Mouse (Mus musculus): ENCODE data around the gene Mvb12a.

The Mvb12a gene

GRCm38 (mm10) chr8:71591471-71592373, 49.0 kb downstream of the Mvb12a start, which contains the start of gene Pgls:
Gene Pgls, plus strand, starts transcription at chr8:71592176.
- in situ Hi-C loops (cut with MseI, MboI), result no loop called here

GRCm38 (mm10) chr8:71592374-71593170, 49.9 kb downstream of the Mvb12a start:
- in situ Hi-C loops (cut with MseI, MboI), result no loop called here

DNA sequence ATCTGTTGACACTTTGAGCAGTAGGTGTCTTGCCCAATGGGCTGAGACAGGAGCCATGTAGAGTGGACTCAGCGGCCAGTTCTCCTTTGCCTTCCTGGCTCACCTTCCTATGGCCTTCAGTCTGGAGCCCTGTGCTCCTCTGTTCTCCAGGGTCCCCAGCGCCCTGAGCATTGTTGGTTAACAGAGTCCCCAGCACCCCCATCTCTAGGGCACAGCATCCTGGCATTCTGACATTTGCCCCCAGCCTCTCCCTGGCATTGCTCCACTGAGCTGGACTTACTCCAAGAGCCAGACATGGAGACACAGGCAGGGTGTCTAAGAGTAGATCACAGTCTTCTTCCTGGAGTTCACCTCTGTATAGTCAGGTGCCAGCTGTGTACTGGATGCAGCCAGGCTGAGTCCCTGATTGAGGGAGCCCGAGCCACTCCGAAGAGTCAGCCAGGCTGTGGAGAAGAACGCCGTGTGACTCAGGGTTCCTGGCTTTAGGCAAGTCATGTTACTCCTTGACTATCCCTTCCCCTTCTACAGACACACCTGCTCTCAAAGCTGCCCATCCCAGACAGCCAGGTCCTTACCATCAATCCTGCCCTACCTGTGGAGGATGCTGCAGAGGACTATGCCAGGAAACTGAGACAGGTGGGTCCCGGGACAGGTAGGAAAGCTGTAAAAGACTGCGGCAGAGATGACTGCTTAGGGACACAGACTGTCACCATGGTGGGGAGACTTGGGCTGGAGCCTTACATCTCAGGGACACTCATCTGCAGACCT, 51.0 kb downstream of the Mvb12a start:
- in situ Hi-C loops (cut with MseI, MboI), result no loop called here

DNA sequence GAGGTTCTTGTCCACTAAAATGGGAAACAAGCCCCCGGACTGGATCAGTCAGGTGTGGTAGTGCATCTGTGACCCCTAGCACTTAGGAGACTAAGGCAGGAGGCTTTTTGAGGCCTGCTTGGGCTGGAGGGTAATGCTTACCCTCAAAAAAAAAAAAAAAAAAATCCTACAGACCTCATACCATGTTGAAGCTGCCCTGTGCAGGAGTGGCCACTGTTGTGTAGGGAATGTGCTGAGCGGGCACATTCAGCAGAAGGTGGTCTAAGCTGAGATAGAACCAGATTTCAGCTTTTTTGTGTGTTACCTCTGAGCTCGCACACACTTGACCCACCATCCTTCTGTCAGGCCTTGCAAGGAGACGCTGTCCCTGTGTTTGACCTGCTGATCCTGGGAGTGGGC, 51.6 kb downstream of the Mvb12a start:
- in situ Hi-C loops (cut with MseI, MboI), result no loop called here

- in situ Hi-C loops (cut with MseI, MboI), result loop anchor here in 1 of 2 experiments (5.0 kb wide), 1 partner anchor 34 kb away; no protein-coding TSS in a partner anchor
Measured at GRCm38 (mm10) chr8:71595862-71596261, 53.1 kb downstream of the Mvb12a start.

DNA sequence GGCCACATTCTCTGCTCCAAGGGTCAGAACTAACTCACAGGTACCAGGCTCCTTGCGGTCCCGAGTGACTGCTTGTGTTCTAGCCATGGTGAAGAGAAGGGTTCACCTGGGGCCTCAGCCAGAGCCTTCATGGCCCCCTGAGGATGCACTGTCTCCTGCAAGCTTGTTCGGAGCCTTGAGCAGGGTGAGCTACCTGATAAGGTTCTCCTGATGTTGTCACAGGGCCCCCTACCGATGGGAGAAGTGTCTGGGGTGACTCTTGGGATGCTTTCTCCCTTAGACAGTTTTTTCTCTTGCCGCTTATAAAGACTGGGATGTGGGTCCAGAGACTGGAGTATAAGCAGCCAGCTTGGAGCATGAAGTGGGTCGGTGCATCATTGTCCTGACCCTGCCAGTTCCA, 53.7 kb downstream of the Mvb12a start:
- in situ Hi-C loops (cut with MseI, MboI), result loop anchor here in 1 of 2 experiments (5.0 kb wide), 1 partner anchor 34 kb away; no protein-coding TSS in a partner anchor

- in situ Hi-C loops (cut with MseI, MboI), result loop anchor here in 1 of 2 experiments (5.0 kb wide), 1 partner anchor 34 kb away; no protein-coding TSS in a partner anchor
Measured at GRCm38 (mm10) chr8:71596798-71597197, 54.1 kb downstream of the Mvb12a start.

GRCm38 (mm10) chr8:71597451-71597850, 54.7 kb downstream of the Mvb12a start, which contains the start of gene Fam129c:
Gene Fam129c, plus strand, starts transcription at chr8:71597648.
- in situ Hi-C loops (cut with MseI, MboI), result loop anchor here in 1 of 2 experiments (5.0 kb wide), 1 partner anchor 35 kb away; no protein-coding TSS in a partner anchor

All from mouse trophoblast stem cell (cell line).